Mouse (Mus musculus) forebrain, postnatal 0 days (tissue): ENCODE data around the gene Vmn2r35. TPM values are rescaled to one million over a fixed set of nuclear protein-coding genes. Genes with fewer than 3 reads are reported as not detected.
"Not testable (repeated sequence)": the region's sequence is repeated elsewhere in the genome, so short reads cannot be mapped to it uniquely, and the experiment has no call there.

Source experiments
- ATAC-seq: fragments of 200-750 bp; cut with Nextera tagmentation; 2 replicates; pipeline ENCODE4 v1.8.0; 2017; ENCODE audit warnings: mild to moderate bottlenecking, moderate library complexity
- DNase-seq: peaks from one replicate; pipeline ENCODE4 v3.0.0-alpha.2; 2015
- H3K27ac ChIP-seq: fragments of 300-500 bp; sonication (generic); 2 replicates; pipeline ENCODE4 v1.5.1; 2014; ENCODE audit warnings: low read depth, mild to moderate bottlenecking, antibody characterized with exemption, low read length, moderate library complexity, mixed read lengths
- H3K27me3 ChIP-seq: fragments of 300-500 bp; sonication (generic); 2 replicates; pipeline ENCODE4 v1.6.1; 2014; ENCODE audit warnings: mild to moderate bottlenecking, low read length, mixed read lengths; ENCODE audit not compliant: insufficient read depth
- H3K36me3 ChIP-seq: fragments of 300-500 bp; sonication (generic); 2 replicates; pipeline ENCODE4 v1.6.1; 2014; ENCODE audit warnings: mild to moderate bottlenecking, moderate library complexity; ENCODE audit not compliant: insufficient read depth
- H3K4me1 ChIP-seq: fragments of 300-500 bp; sonication (generic); 2 replicates; pipeline ENCODE4 v1.6.1; 2014; ENCODE audit warnings: antibody characterized with exemption; ENCODE audit not compliant: insufficient read depth
- H3K4me2 ChIP-seq: fragments of 300-500 bp; sonication (generic); 2 replicates; pipeline ENCODE4 v1.6.1; 2014; ENCODE audit warnings: low read depth, mild to moderate bottlenecking, moderate library complexity
- H3K4me3 ChIP-seq: fragments of 300-500 bp; sonication (generic); 2 replicates; pipeline ENCODE4 v1.5.1; 2014; ENCODE audit warnings: low read depth, low read length, mixed read lengths
- H3K9ac ChIP-seq: fragments of 300-500 bp; sonication (generic); 2 replicates; pipeline ENCODE4 v1.6.1; 2014; ENCODE audit warnings: mild to moderate bottlenecking
- H3K9me3 ChIP-seq: fragments of 300-500 bp; sonication (generic); 2 replicates; pipeline ENCODE4 v1.6.1; 2016; ENCODE audit warnings: low read length
- WGBS: fragments of 180-500 bp; shearing (Covaris S2); extraction: QIAGEN DNeasy Blood & Tissue Kit; methylation state at CpG from one replicate; pipeline ENCODE4 v1.1.7; 2014; 5-methylcytosine and 5-hydroxymethylcytosine counted together
- polyA plus RNA-seq: library from polyadenylated mRNA; unstranded; fragments of >200 nt; fragmentation: Nextera tagmentation; extraction: Ambion mirVana; gene quantifications from 2 replicates; pipeline ENCODE4 v1.2.1, GENCODE M21; 2015
- total RNA-seq: library from RNA; depleted of rRNA; stranded (reverse); fragments of >200 nt; gene quantifications from 2 replicates; pipeline ENCODE4 v1.2.3, GENCODE M21; 2014; rRNA removed

The Vmn2r35 gene
- total RNA-seq (not detected in 2 replicates), polyA plus RNA-seq (not detected in 2 replicates)

- H3K9ac ChIP-seq, H3K27me3 ChIP-seq, H3K4me3 ChIP-seq, H3K36me3 ChIP-seq, H3K27ac ChIP-seq, DNase-seq, ATAC-seq, H3K9me3 ChIP-seq, H3K4me1 ChIP-seq, H3K4me2 ChIP-seq: not testable (repeated sequence)
- WGBS: no CpG with 5 or more reads among the region's 1 CpGs
These were observed at the start of gene Vmn2r35 for GRCm38 (mm10) chr7:7819767-7820166. Gene Vmn2r35, minus strand, starts transcription at chr7:7819867.

GRCm38 (mm10) chr7:7794196-7794595 is 25.5 kb downstream of the Vmn2r35 start:
- not testable (repeated sequence) for H3K27me3 ChIP-seq, H3K36me3 ChIP-seq, ATAC-seq, H3K9me3 ChIP-seq, DNase-seq, H3K4me3 ChIP-seq, H3K4me1 ChIP-seq, H3K9ac ChIP-seq, H3K27ac ChIP-seq, H3K4me2 ChIP-seq
- WGBS: 100% methylated on average over 4 of the region's 25 CpGs

Other genes with a start within 250 kb of the Vmn2r35 start
- not detected in 2 replicates for gene Vmn2r34, start 130.4 kb downstream of the Vmn2r35 start, total RNA-seq
- not detected in 2 replicates for gene Vmn2r34, start 130.4 kb downstream of the Vmn2r35 start, polyA plus RNA-seq
- not detected in 2 replicates for gene Vmn2r36, start 82.6 kb upstream of the Vmn2r35 start, total RNA-seq
- not detected in 2 replicates for gene Vmn2r36, start 82.6 kb upstream of the Vmn2r35 start, polyA plus RNA-seq